Mouse (Mus musculus): ENCODE results near the gene Hand1.
A peak's percentile ranks its signal among the peaks of the same experiment; 100 is the strongest.
"Not testable (repeated sequence)": the region's sequence is repeated elsewhere in the genome, so short reads cannot be mapped to it uniquely, and the experiment has no call there.

Hand1 gene

DNA sequence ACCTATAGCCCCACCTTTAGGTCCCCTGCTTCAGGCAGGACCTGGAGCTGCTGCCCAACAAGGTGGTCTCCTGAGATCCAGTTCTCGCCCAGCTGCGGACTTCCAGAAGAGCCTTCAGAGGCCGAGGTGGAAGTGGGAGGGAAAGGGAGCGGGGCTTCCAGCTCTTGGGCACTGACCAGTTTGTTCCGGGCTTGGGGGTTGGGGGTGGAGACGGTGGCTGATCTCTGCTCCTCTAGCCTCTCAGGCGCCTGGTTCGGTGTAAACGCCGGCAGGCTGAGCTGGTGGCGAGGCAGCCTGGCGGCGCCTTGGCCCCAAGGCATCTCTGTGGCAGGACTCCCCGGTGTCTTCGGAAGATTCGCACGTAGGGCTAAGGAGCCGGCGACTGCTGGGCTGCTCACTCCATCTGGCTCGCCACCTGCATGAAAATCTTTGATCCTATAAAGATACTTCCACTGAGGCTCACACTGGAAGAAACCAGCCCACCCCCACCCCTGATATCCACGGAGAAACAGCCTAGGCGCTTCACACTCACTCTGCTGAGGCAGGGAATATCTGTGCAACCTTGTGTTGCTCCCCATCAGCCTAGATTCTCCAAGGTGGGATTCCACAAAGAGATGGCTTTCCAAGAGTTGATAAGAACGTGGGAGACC lies at the start of gene Hand1:
Hand1 (minus strand) TSS at position 267 of the 650 bp plus-strand sequence.
- DNase-seq (ENCODE audit: low spot score), result no peak

DNA sequence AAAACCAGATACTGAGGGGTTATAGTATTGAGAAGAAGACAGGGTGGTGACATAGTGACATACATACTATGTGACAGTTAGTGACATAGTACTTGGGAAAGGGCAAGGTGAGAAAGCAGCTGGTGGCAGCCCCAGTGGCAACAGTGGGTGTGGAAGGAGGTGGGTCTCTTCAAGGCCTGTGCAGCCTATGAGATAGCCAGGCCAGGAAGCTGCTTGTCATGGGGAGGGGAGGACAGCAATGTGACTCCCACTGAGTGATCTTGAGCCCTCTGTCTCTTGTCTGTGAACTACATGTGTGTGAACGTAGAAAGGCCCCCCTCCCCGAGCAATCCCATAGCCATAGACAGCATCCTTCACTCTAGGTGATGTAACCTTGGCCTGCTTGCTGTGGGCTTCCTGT lies 43.5 kb upstream of the Hand1 start:
- no peak for DNase-seq (ENCODE audit: low spot score)

DNA sequence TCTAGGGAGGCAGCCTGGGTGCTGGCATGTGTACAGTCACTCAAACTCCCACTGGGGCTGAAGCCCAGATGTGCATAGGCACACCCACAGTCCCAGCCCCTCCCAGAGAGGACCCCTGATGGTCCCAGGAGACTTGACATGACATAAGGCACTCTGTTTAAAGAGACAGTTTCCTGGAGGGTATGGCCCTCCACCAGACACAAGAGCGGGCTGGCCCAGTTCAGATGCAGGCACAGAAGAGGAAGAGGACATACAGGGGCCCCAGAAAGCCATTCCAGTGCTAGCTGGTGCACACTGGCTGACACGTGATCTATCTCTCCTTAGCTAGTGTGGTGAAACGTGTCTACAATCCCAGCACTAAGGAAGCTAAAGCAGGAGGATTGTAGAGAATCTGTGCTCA lies 40.4 kb upstream of the Hand1 start:
- DNase-seq (ENCODE audit: low spot score), result no peak

DNA sequence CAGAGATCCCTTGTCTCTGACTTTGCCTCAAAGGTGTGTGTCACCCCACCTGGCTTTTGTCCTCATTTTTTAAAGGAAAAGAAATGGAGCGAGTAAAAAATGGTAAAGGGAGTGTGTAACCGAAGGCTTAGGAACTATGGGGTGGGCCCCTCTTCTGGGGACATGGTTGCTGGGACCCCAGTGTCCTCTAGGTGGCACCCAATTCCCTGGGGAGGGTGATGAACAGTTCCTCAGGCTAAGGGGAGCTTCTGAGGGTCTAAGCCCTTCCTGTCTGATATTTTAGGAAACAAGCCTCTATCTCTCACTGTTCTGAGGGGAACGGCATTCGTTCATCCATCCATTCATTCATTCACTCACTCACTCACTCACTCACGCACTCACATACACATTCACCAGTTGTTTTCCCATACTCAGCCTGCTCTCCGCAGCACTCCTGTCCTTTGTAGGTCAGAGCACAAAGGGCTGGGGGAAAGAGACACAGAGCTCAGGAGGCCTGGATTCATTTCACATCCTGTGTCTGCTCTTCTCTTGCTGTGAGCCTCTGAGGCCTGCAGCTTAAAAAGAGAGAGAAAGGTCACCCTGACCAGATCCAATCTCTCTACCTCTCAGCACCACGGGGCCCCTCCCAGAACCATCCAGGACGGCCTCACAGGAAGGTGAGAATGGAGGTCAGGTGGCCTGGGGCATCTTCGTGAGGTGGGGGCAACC lies 36.3 kb upstream of the Hand1 start:
- DNase-seq (ENCODE audit: low spot score), result peak; percentile 31

DNA sequence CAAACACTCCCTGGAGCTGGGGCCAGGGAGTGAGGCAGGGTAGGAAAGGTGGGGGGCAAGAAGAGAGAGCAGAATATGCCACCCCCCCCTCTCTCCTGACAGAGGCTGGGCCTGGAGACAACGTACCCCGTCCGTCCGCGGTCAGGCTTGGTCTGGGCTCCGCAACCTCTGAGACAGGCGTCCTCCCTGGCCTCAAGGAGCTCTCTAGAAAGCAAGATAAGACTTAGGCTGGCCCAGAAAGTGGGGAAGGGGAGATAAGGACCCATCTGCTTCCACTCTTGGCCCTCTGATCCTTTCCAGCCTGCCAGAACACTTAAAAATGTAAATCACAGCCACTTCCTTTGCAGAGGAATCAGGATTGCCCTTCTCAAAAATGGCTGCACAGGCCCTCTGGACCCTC lies 33.8 kb upstream of the Hand1 start:
- no peak for DNase-seq (ENCODE audit: low spot score)

DNA sequence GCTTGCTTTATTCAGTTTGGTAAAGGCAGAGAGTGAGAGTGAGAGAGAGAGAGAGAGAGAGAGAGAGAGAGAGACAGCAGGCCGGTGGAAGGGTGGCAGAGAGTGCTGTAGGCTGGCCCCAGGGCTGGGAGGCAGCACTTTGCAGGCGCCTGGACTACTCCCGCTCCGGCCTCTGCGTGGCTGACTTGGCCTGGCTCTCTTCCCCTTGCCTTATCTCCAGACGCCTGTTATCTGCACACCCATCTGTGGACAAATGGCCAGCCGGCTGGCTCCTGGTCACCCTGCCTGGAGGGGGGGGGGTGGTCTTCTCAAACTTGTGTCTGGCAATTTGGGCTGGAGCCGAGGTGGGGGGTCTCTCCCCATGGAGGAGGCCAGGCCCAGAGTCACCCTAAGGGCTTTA lies 32.0 kb upstream of the Hand1 start:
- DNase-seq (ENCODE audit: low spot score), result peak; percentile 17

DNA sequence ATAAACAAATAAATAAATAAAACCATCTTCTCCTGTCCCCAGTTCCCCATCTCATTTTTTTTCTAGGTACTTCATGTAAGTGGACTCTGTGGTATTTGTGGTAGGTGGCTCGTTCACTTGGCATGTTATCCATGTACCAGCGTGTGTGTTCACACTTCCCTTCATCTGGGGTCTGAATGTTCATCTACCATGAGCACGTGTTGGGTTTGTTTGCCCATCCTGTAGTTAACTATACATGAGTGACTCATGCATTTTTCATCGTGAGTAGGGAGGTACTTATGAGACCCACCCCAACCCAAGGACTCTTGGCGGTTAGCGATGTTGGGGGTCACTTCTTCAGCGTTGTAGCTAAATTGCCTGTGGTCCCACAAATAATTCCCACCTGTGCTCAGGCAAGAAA lies 29.5 kb upstream of the Hand1 start:
- no peak for DNase-seq (ENCODE audit: low spot score)

DNA sequence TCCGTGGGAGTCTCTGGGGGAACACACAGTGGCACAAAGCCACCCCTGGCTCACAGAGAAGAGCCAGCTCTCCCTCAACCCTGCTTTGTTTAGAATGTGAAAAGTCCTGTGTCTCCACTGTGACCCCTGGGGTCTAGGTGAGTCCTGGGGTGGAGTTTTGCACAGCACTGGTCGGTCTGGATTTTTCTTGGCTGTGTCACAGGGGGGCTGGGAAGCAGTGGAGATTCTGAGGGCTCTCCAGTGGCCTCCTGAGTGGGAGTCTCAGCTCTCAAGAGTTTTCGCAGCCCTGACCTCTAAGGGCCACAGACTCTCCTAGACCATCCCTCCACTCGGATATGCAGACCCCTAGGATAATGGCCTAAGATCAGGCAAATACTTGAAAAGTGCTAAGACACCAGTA lies 25.1 kb upstream of the Hand1 start:
- DNase-seq (ENCODE audit: low spot score), result peak; percentile 43

DNA sequence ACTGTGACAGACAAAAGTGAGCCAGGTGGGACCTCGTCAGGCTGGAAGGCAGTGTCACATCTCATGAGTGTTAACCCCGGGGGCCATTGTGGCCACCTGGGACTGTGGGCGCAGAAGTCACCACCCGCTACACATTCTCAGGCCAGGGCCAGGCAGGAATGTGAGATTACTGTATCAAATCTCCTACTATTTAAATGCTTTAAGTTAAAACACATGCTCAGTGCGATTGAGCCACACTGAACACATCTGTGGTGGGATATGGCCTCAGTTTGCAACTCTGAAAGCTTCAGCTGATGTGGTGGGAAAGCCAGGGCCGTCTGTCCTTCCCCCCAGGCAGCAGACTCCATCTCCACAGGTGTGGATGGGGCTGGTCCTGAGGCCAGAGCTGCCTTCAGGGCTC lies 21.0 kb upstream of the Hand1 start:
- DNase-seq (ENCODE audit: low spot score), result no peak

DNA sequence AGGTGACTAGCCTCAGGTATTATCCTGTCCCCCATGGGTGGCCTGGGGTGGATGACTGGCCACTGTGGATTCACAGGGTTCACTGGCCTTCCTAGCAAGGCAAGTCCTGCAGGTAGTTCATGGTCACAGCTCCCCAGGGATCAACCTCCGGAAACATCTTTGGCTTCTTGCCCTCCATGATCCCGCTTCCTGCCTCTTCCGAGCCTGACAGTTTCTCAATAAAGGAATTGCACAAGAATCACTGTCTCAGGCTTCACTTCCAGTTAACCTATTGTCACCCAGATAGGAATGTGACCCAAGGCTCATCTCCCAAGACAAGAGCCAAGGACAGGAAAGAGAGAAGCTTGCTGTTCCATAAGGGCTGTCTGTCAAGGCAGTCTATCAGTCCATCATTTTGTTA lies 18.3 kb upstream of the Hand1 start:
- no peak for DNase-seq (ENCODE audit: low spot score)

DNA sequence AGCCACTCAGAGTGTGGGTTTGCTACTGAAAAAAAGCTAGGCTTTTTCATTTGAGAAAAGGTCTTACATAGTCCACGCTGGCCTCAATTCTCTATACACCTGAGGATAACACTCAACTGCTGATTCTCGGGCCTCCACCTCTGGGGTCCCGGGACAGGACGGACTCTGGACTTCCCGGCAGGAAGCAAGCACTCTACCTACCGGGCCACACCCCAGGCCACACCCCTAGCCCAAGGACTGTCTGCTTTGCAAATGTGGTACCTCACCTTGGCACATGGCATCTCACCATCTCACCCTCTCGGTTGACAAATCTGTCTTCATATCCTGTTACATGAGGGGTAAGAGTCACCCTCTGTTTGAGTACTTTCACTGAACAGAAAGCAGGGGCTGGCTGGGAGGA lies 17.7 kb upstream of the Hand1 start:
- no peak for DNase-seq (ENCODE audit: low spot score)

DNA sequence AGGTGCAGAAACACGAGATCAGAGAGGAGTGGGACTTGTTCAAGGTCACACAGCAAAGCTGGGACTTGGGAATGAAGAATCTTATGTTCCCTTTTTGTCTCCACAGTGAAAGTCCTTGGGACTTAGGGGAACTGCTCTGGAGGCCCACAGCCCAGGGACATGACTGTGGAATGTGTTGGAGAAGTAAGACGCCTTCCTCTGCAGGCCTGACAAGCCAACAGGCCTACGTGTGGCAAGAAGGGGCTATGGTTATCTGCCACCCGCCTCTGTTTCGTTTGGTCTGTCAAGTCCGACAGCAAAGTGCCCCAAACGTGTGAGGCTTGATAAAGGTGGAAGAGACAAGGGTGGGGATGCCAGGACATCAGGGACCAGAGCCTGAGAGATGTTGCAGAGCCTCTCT lies 14.8 kb upstream of the Hand1 start:
- DNase-seq (ENCODE audit: low spot score), result no peak

DNA sequence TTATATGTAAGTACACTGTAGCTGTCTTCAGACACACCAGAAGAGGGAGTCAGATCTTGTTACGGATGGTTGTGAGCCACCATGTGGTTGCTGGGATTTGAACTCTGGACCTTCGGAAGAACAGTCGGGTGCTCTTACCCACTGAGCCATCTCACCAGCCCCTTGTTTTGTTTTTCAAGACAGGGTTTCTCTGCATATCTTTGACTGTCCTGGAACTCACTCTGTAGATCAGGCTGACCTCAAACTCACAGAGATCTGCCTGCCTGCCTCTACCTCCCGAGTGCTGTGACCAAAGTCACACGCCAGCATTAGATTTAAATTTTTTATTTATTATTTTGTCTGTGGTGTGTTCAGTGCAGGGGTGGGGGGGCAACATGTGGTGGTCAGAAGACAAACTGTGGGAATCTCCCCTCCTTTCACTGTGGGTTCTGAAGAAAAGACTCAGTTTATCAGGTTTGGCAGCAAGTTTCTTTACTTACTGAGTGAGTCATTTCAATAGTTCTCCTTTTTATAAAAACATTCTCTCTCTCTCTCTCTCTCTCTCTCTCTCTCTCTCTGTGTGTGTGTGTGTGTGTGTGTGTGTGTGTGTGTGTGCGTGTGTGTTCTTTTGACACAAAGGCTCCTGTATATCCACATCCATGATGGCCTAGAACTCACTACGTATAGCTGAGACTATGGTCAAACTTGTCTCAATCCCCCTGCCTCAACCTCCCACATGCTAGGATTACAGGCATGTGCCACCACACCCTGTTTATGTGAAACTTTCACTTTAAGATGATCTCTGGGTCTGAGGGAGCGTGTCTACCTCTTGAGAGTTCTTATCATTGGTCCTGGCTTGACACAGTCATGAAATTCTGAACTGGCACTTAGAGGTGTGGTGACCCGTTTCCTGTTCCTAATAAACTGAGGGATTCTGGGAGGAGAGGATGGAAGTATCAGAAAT lies 14.1 kb upstream of the Hand1 start:
- DNase-seq (ENCODE audit: low spot score), result not testable (repeated sequence)

DNA sequence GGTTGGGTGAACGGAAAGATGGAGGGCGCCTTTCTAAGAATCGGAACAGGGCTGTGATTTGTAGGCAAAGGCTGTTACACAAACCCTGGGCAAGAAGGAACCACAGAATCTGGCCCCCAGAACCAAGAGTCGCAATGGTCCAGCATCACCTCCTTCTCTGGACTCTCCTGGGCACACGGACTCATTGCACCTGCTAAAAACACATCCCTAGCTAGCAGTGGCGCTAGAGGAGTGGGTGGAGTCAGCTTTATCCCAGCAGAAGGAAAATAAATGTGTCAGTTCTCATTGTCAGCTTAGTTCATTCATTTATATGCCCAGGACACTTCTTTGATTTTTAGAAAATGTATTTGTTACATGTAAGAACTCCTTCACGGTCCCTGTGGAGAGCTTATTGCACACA lies 8.8 kb upstream of the Hand1 start:
- DNase-seq (ENCODE audit: low spot score), result no peak

DNA sequence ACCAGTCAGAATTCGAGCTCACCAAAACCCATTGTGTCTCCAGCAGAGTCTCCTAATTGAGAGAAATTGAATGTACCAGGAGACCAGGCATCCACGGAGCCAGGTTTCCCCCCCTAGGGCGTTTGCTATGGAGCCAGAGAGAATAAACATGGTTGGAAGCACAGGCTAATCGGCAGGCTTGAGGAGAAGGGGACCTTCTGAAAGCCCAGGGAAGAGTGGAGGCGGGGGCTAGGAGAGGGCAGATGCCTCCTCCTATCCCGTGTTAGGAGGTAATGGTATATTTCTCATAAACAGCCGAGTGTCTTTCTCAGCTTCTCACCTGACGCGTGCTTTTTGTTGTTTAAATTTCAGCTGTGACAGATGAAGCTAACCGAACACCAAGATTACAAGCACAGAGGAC lies 8.4 kb upstream of the Hand1 start:
- DNase-seq (ENCODE audit: low spot score), result no peak

DNA sequence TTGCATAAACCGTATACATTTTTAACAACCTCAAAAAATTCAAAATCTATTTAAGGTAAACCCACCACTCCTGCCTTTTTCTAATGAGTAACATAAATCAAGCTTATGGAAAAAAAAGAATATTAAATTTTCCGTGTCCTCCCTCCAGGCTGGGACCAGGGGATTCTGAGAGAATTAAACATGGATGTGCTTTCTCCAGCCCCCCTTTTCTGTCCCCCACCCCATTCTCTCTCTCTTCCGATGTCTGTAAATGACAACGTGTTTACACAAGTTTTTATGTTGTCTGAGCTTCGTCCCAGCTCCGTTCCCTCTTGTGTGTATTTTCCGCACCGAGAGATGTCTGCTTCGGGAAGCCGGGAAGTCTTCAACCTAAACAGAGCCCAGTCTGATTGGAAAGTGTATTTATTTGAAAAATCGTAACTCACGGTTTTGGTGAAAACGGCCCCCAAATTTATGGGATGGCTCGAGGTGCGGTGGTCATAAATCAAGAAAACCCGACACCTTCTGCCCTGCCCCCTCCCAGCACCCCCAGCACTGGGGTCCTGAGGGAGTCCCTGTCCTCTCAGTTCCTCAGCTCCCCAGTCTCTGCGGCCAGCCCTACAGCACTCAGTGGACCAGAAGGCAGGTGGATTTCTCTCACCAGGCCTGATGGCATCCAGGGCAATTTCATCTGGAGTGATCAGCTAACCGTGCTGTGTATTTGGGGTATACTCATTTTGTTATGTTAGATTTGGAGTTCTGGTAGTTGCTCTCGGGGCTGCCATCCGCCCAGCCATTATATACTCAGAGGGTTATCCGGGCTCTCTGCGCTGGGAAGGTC lies 5.5 kb upstream of the Hand1 start:
- no peak for DNase-seq (ENCODE audit: low spot score)

DNA sequence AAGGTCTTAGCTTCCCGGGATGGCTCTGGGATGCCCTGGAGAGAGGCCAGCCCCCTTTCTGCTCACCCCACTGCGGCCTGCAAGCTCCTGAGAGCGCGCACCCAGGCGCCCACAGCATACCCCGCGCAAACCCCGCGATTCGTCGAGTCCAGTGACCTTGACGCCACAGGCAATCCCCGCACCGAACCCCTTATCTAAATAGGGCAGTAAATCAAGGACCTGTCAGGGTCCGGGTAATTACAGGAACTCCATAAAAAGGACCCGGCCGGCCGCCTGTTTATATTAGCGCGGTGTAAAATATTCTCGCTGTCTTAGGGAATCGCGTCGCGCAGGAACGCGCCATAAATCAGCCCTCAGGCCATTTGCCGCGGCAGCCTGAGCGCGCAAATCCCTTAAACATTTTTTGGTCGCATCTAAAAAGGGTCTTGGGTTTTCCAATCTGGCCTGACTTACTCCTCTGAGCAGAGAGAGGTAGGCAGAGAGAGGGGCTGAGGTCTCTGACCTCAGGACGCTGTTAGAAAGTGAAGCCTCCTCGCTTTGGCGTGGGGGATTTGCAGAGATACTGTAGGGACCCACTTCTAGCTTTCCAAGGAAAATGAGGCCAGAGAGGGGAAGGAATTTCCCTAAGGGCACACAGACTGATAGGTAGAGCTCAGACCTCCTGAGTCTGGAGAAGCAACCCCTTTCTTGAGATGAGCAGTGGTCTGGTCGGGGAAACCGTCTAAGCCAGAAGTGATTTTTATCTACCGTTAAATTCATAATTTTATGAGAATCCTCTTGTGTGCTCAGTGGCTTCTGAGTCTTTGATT lies 4.5 kb upstream of the Hand1 start:
- DNase-seq (ENCODE audit: low spot score), result no peak

DNA sequence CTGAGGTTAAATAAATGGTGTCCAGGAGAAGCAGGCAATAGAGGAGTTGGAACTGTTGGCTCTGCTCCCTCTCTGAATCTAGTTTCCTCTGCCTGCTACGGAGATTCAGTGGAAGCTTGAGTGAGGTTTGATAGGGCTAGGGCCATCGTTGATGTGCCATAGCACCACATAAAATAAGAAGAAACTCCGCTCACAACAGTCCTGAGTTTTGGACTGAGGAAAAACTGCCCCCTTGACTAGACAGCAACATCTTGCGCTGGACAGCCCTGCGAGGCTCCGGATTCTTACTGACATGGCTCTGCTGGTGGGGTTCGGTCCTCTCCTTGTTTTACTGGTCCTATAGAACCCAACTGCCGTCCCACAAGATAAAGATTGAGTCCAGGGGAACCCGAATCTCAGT lies 3.8 kb upstream of the Hand1 start:
- DNase-seq (ENCODE audit: low spot score), result no peak

DNA sequence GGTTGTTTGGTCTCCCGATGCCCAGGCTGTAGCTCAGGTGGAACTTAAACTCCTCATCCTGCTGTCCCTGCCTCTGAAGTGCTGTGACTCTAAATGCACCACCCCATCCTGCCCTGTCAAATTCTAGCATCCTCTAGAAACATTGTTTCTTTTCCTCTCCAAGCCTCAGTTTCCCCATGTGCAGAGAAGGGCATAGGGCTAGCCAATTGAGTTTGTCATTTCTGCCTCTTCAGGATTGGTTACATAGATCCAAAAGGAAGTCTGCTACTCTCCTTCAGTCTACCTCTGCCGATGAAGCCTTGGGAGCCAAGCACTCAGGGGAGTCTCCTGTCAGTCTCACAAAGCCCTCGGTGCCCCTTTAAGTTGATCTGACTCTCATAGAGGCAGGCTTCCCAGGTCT lies 3.3 kb upstream of the Hand1 start:
- no peak for DNase-seq (ENCODE audit: low spot score)

DNA sequence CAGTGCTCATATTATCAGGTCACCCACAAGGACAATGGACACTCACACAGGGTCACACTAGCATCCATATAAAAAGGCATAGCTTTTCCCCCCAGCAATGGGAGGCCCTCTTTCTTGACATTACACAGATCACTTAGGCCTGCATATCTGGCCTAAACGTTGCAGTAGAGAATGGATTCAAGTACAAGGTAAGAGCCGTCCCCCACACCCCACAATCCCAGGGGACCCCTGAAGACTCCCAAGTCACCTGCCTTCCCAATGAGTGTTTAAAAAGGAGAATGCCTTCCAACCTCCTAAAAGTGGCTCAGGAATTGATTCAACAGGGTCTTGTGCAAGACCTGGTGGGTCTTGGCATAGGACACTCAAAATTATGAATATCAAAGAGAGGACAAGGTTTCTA lies 2.7 kb upstream of the Hand1 start:
- no peak for DNase-seq (ENCODE audit: low spot score)

DNA sequence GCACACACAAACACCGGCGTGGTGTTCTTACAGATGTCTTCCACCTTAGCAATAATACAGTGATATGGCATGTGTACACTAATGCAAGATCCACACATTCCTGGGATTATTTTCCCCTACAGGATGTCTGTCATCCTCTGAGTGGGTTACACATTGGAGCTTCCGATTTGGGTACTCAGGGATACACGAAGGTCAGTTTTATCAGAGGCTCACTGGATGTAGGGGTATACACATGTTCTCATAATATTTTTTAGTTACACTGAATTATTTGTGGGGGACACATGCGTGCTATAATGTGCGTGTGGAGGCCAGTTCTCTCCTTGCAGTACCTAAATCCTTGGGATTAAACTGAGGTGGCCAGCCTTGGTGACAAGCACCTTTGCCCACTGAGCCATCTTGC lies 1.4 kb upstream of the Hand1 start:
- no peak for DNase-seq (ENCODE audit: low spot score)
